ENCODE assay signal across 8 mouse cellular contexts in genomic region chr3:145885376-145885775, GRCm38 (mm10). TPM values are rescaled to one million over a fixed set of nuclear protein-coding genes. Genes with fewer than 3 reads are reported as not detected.
DNase-seq lines count a peak whose midpoint lies in the region; ATAC-seq and TF ChIP-seq lines count a peak whose summit lies in the region.

No protein-coding gene starts in this region.

- 58% methylated on average over 4 of the region's 4 CpGs for WGBS in lung, embryonic 15.5 days
- 61% methylated on average over 4 of the region's 4 CpGs for WGBS in lung, adult 2 months
- WGBS in hindbrain, postnatal 0 days: 47% methylated on average over 4 of the region's 4 CpGs
- 64% methylated on average over 4 of the region's 4 CpGs for WGBS in lung, postnatal 0 days

- H3K27me3 ChIP-seq in lung, embryonic 15.5 days: no peaks in the 10 kb centered on the region
- no peaks in the 10 kb centered on the region for H3K27me3 ChIP-seq in hindbrain, postnatal 0 days (ENCODE audit: insufficient read depth, low read length)
- no peaks in the 10 kb centered on the region for H3K27me3 ChIP-seq in lung, postnatal 0 days (replicated peaks; ENCODE audit: insufficient read depth, low read length)

- TF ChIP-seq POLR2A in lung, adult 2 months (IDR thresholded peaks at IDR 0.05; ENCODE audit: borderline replicate concordance, extremely low read depth, low read depth, low read length): no peak

- H3K4me1 ChIP-seq in lung, embryonic 15.5 days: peaks cover 17% of the 10 kb centered on the region
- H3K4me1 ChIP-seq in lung, adult 2 months (ENCODE audit: control insufficient read depth, insufficient read depth, low read length): peaks cover 4% of the 10 kb centered on the region
- H3K4me1 ChIP-seq in hindbrain, postnatal 0 days (ENCODE audit: insufficient read depth, low read length): peaks cover 16% of the 10 kb centered on the region
- peaks cover 7% of the 10 kb centered on the region; the same call in 1 of the 2 replicates for H3K4me1 ChIP-seq in lung, postnatal 0 days (ENCODE audit: insufficient read depth, low read depth, low read length)

- peak overlapping the region; percentile 49; the same call in 1 of the 2 replicates for H3K27ac ChIP-seq in lung, embryonic 15.5 days
- peak overlapping the region; percentile 16; the same call in 1 of the 2 replicates for H3K27ac ChIP-seq in hindbrain, postnatal 0 days
- peak overlapping the region; percentile 43 for H3K27ac ChIP-seq in lung, postnatal 0 days (ENCODE audit: low read length)

- no peak overlapping the region for H3K4me2 ChIP-seq in lung, embryonic 15.5 days
- no peak overlapping the region for H3K4me2 ChIP-seq in hindbrain, postnatal 0 days (ENCODE audit: low read depth, low read length)
- H3K4me2 ChIP-seq in lung, postnatal 0 days (replicated peaks; ENCODE audit: low read depth, low read length): no peak overlapping the region

- no peak overlapping the region for H3K4me3 ChIP-seq in lung, embryonic 15.5 days
- H3K4me3 ChIP-seq in lung, adult 2 months (replicated peaks; ENCODE audit: extremely low read depth, low read depth, low read length): no peak overlapping the region
- no peak overlapping the region for H3K4me3 ChIP-seq in hindbrain, postnatal 0 days (ENCODE audit: low read length)
- no peak overlapping the region for H3K4me3 ChIP-seq in lung, postnatal 0 days (ENCODE audit: low read depth, low read length)

- TF ChIP-seq CTCF in lung, adult 2 months (IDR thresholded peaks at IDR 0.05; ENCODE audit: insufficient read depth, low read length): no peak
- no peak for TF ChIP-seq CTCF in hindbrain, postnatal 0 days (IDR thresholded peaks at IDR 0.05; ENCODE audit: low read depth)
- TF ChIP-seq CTCF in lung, postnatal 0 days (IDR thresholded peaks at IDR 0.05): no peak

- no peak for DNase-seq in lung, adult 2 months
- peak; percentile 91 for DNase-seq in fibroblast of lung, adult 2 months (ENCODE audit: low read depth)
- peak; percentile 52 for DNase-seq in hindbrain, postnatal 0 days (ENCODE audit: low spot score)
- peak; percentile 59 for DNase-seq in lung, postnatal 0 days (ENCODE audit: low spot score)
- no peak for DNase-seq in thymus, postnatal 14 days
- no peak for DNase-seq in ovary, postnatal 10 days (ENCODE audit: low spot score)
- no peak for DNase-seq in embryo, embryonic 10 days (ENCODE audit: low spot score)

- H3K36me3 ChIP-seq in lung, embryonic 15.5 days: no peaks in the 10 kb centered on the region
- no peaks in the 10 kb centered on the region for H3K36me3 ChIP-seq in hindbrain, postnatal 0 days (ENCODE audit: insufficient read depth, low read length)
- H3K36me3 ChIP-seq in lung, postnatal 0 days (ENCODE audit: insufficient read depth, low read length): no peaks in the 10 kb centered on the region

- H3K9ac ChIP-seq in lung, embryonic 15.5 days: no peak overlapping the region
- no peak overlapping the region for H3K9ac ChIP-seq in hindbrain, postnatal 0 days (replicated peaks; ENCODE audit: low read length)
- no peak overlapping the region for H3K9ac ChIP-seq in lung, postnatal 0 days (replicated peaks; ENCODE audit: low read depth)

- no peak for TF ChIP-seq EP300 in lung, postnatal 0 days (IDR thresholded peaks at IDR 0.05)

- ATAC-seq in lung, embryonic 15.5 days (ENCODE audit: borderline replicate concordance, extremely low read depth, low FRiP score, low TSS enrichment): no peak
- no peak for ATAC-seq in hindbrain, postnatal 0 days
- peak; percentile 43 for ATAC-seq in lung, postnatal 0 days

- no peaks in the 10 kb centered on the region for H3K9me3 ChIP-seq in lung, embryonic 15.5 days
- no peaks in the 10 kb centered on the region for H3K9me3 ChIP-seq in hindbrain, postnatal 0 days (ENCODE audit: low read length)
- H3K9me3 ChIP-seq in lung, postnatal 0 days (ENCODE audit: low read length): no peaks in the 10 kb centered on the region

RNA-seq across cellular contexts. Expression of gene Bcl10, which starts 37.2 kb away (rescaled TPM):
- 52.8 and 53.0 TPM in 2 replicates for polyA plus RNA-seq in lung, embryonic 15.5 days (2015; fragmentation: Nextera tagmentation; extraction: Ambion mirVana)
- 8.4 and 13.5 TPM in 2 replicates for polyA plus RNA-seq in lung, adult 2 months (2012; rRNA removed)
- 25.9 and 32.8 TPM in 2 replicates for total RNA-seq in hindbrain, postnatal 0 days (2014; rRNA removed)
- 36.4 and 37.5 TPM in 2 replicates for polyA plus RNA-seq in hindbrain, postnatal 0 days (2015; fragmentation: Nextera tagmentation; extraction: Ambion mirVana)
- 54.3 and 63.5 TPM in 2 replicates for polyA plus RNA-seq in lung, postnatal 0 days (2015; fragmentation: Nextera tagmentation; extraction: Ambion mirVana)

RNA-seq across cellular contexts. Expression of gene 2410004B18Rik, which starts 52.4 kb away (rescaled TPM):
- polyA plus RNA-seq in lung, embryonic 15.5 days (2015; fragmentation: Nextera tagmentation; extraction: Ambion mirVana): 50.4 and 52.4 TPM in 2 replicates
- 13.6 and 16.8 TPM in 2 replicates for polyA plus RNA-seq in lung, adult 2 months (2012; rRNA removed)
- 30.8 and 33.3 TPM in 2 replicates for total RNA-seq in hindbrain, postnatal 0 days (2014; rRNA removed)
- 69.5 and 75.0 TPM in 2 replicates for polyA plus RNA-seq in hindbrain, postnatal 0 days (2015; fragmentation: Nextera tagmentation; extraction: Ambion mirVana)
- 40.2 and 47.6 TPM in 2 replicates for polyA plus RNA-seq in lung, postnatal 0 days (2015; fragmentation: Nextera tagmentation; extraction: Ambion mirVana)

Comparison
In these comparisons a context has a peak if more than half of its experiments do, and no peak if none do; other contexts are left out.
1. DNase-seq: peak in fibroblast of lung, adult 2 months (single experiment), hindbrain, postnatal 0 days (single experiment) and lung, postnatal 0 days (single experiment); none in lung, adult 2 months (single experiment), thymus, postnatal 14 days (single experiment), ovary, postnatal 10 days (single experiment) and embryo, embryonic 10 days (single experiment).
2. Peak in every context shown above with its lines, with median percentiles within 50 percentile points of each other: H3K27ac ChIP-seq.